Mouse (Mus musculus) megakaryocyte progenitor cell, adult 5-6 weeks (primary cell): ENCODE data around the gene Nfxl1. TPM values are rescaled to one million over a fixed set of nuclear protein-coding genes. Genes with fewer than 3 reads are reported as not detected.
"Not testable (repeated sequence)": the region's sequence is repeated elsewhere in the genome, so short reads cannot be mapped to it uniquely, and the experiment has no call there.

Experiments
- ATAC-seq: replicated peaks from 2 replicates; pipeline ENCODE4 v1.8.0; 2016; ENCODE audit warnings: mild to moderate bottlenecking, moderate TSS enrichment, inconsistent platforms; ENCODE audit not compliant: poor library complexity
- total RNA-seq, 2 experiments: library from RNA; stranded (forward) in 1 of 2; stranded (reverse) in 1 of 2; fragments of 157-497, 149-512 nt in 1 of 2; fragments of 200-1000 nt in 1 of 2; gene quantifications; 2 replicates each; pipeline versions ENCODE4 v1.2.3 to v1.2.4; 2015 to 2017

Gene Nfxl1
- total RNA-seq (2015) (15.3 and 21.6 TPM in 2 replicates), total RNA-seq (2017) (13.0 and 25.4 TPM in 2 replicates)

- ATAC-seq: peak; percentile 90
These were observed at the start of gene Nfxl1 for GRCm38 (mm10) chr5:72559544-72560049. Gene Nfxl1 (minus strand): TSS chr5:72559684.

- no peak for ATAC-seq
These were observed 43.7 kb upstream of the Nfxl1 start for GRCm38 (mm10) chr5:72603138-72603537.

- peak; percentile 96 for ATAC-seq
These were observed 41.5 kb upstream of the Nfxl1 start for GRCm38 (mm10) chr5:72601006-72601405.

GRCm38 (mm10) chr5:72587192-72587681, 27.8 kb upstream of the Nfxl1 start, which contains the start of gene Gm5868:
Gene Gm5868 (minus strand): TSS chr5:72587551.
- peak; percentile 32 for ATAC-seq

GRCm38 (mm10) chr5:72586667-72587191, 27.2 kb upstream of the Nfxl1 start:
- ATAC-seq: 0 out of 2 replicates have a peak, but pooled peaks have one; percentile 19

GRCm38 (mm10) chr5:72586122-72586521, 26.6 kb upstream of the Nfxl1 start:
- ATAC-seq: peak; percentile 85

- peak; percentile 23 for ATAC-seq
These were observed 21.5 kb upstream of the Nfxl1 start, which contains the start of gene Zar1 for GRCm38 (mm10) chr5:72580970-72581332. Gene Zar1 (minus strand): TSS chr5:72581254.

GRCm38 (mm10) chr5:72580088-72580969, 20.8 kb upstream of the Nfxl1 start:
- peak; percentile 45 for ATAC-seq

GRCm38 (mm10) chr5:72579599-72579998, 20.1 kb upstream of the Nfxl1 start:
- not testable (repeated sequence) for ATAC-seq

GRCm38 (mm10) chr5:72565621-72566020, 6.1 kb upstream of the Nfxl1 start:
- no peak for ATAC-seq

- ATAC-seq: not testable (repeated sequence)
These were observed 3.7 kb upstream of the Nfxl1 start for GRCm38 (mm10) chr5:72563183-72563582.

- ATAC-seq: peak; percentile 49
These were observed 1.6 kb upstream of the Nfxl1 start for GRCm38 (mm10) chr5:72560976-72561628.

GRCm38 (mm10) chr5:72558716-72559526, 563 bp downstream of the Nfxl1 start:
- ATAC-seq: peak; percentile 43

- no peak for ATAC-seq
These were observed 3.2 kb downstream of the Nfxl1 start for GRCm38 (mm10) chr5:72556245-72556644.

GRCm38 (mm10) chr5:72551209-72551608, 8.3 kb downstream of the Nfxl1 start:
- no peak for ATAC-seq

GRCm38 (mm10) chr5:72528896-72529295, 30.6 kb downstream of the Nfxl1 start:
- no peak for ATAC-seq

- ATAC-seq: no peak
These were observed 45.7 kb downstream of the Nfxl1 start for GRCm38 (mm10) chr5:72513808-72514207.

- peak; percentile 53; the same call in 1 of the 2 replicates for ATAC-seq
These were observed 53.7 kb downstream of the Nfxl1 start for GRCm38 (mm10) chr5:72505740-72506139.

GRCm38 (mm10) chr5:72503531-72504523, 55.7 kb downstream of the Nfxl1 start, which contains the start of gene Corin:
Gene Corin (minus strand): TSS chr5:72504473.
- peak; percentile 23 for ATAC-seq
